Mouse (Mus musculus): ENCODE measurements around the gene St3gal6. TPM values are rescaled to one million over a fixed set of nuclear protein-coding genes. Genes with fewer than 3 reads are reported as not detected.
A peak's percentile ranks its signal among the peaks of the same experiment; 100 is the strongest.

Gene St3gal6
- total RNA-seq (2021), result 10 to 100 TPM; 41.9 to 43.0 TPM
- long read RNA-seq, experiment 1, full-length matches to known transcripts, result 4 of 12 reads
- long read RNA-seq, experiment 1, partial matches to known transcripts, result 4 of 12 reads
- long read RNA-seq, experiment 1, other reads (novel, unspliced or antisense), result 4 of 12 reads
- long read RNA-seq, experiment 2, full-length matches to known transcripts, result 2 of 4 reads
- long read RNA-seq, experiment 2, partial matches to known transcripts, result 0 of 4 reads
- long read RNA-seq, experiment 2, other reads (novel, unspliced or antisense), result 2 of 4 reads

GRCm38 (mm10) chr16:58523972-58524850 is at the start of gene St3gal6:
TSS of gene St3gal6 (minus strand) at chr16:58524243.
- DNase-seq, result peak; percentile 50 to 62

- DNase-seq, result no peak
Observed at GRCm38 (mm10) chr16:58570694-58571264, 46.7 kb upstream of the St3gal6 start.

- DNase-seq, result no peak
Observed at GRCm38 (mm10) chr16:58561196-58561595, 37.2 kb upstream of the St3gal6 start.

GRCm38 (mm10) chr16:58556067-58556830 is 32.2 kb upstream of the St3gal6 start:
- DNase-seq, result no peak

- DNase-seq, result no peak
Observed at GRCm38 (mm10) chr16:58554673-58555072, 30.6 kb upstream of the St3gal6 start.

- DNase-seq, result no peak
Observed at GRCm38 (mm10) chr16:58548042-58548441, 24.0 kb upstream of the St3gal6 start.

- no peak for DNase-seq
Observed at GRCm38 (mm10) chr16:58546128-58546527, 22.1 kb upstream of the St3gal6 start.

- no peak for DNase-seq
Observed at GRCm38 (mm10) chr16:58539490-58539889, 15.4 kb upstream of the St3gal6 start.

GRCm38 (mm10) chr16:58539011-58539410 is 15.0 kb upstream of the St3gal6 start:
- no peak for DNase-seq

- no peak for DNase-seq
Observed at GRCm38 (mm10) chr16:58536076-58536475, 12.0 kb upstream of the St3gal6 start.

- DNase-seq, result no peak
Observed at GRCm38 (mm10) chr16:58535236-58535635, 11.2 kb upstream of the St3gal6 start.

- no peak for DNase-seq
Observed at GRCm38 (mm10) chr16:58534245-58535142, 10.5 kb upstream of the St3gal6 start.

- DNase-seq, result no peak
Observed at GRCm38 (mm10) chr16:58533742-58534141, 9.7 kb upstream of the St3gal6 start.

GRCm38 (mm10) chr16:58533254-58533653 is 9.2 kb upstream of the St3gal6 start:
- DNase-seq, result no peak

GRCm38 (mm10) chr16:58532511-58532910 is 8.5 kb upstream of the St3gal6 start:
- DNase-seq, result no peak

GRCm38 (mm10) chr16:58527817-58528216 is 3.8 kb upstream of the St3gal6 start:
- DNase-seq, result no peak

- DNase-seq, result no peak
Observed at GRCm38 (mm10) chr16:58526729-58527128, 2.7 kb upstream of the St3gal6 start.

- no peak for DNase-seq
Observed at GRCm38 (mm10) chr16:58525832-58526231, 1.8 kb upstream of the St3gal6 start.

- peak; percentile 89 to 92 for DNase-seq
Observed at GRCm38 (mm10) chr16:58523044-58523859, 791 bp downstream of the St3gal6 start.

GRCm38 (mm10) chr16:58522677-58523043 is 1.4 kb downstream of the St3gal6 start:
- no peak for DNase-seq

All from heart, adult 18-20 months (tissue).